Mouse (Mus musculus) hindbrain, embryonic 14.5 days (tissue): ENCODE data around the gene Drd2. TPM values are rescaled to one million over a fixed set of nuclear protein-coding genes. Genes with fewer than 3 reads are reported as not detected.
A peak's percentile ranks its signal among the peaks of the same experiment; 100 is the strongest.

Experiments
- ATAC-seq: fragments of 200-750 bp; cut with Nextera tagmentation; 2 replicates; pipeline ENCODE4 v1.8.0; 2017; ENCODE audit warnings: moderate number of reproducible peaks, mild to moderate bottlenecking, moderate TSS enrichment, moderate library complexity; ENCODE audit not compliant: low FRiP score
- DNase-seq: peaks from one replicate; pipeline ENCODE4 v3.0.0-alpha.2; 2015; ENCODE audit warnings: low spot score
- H3K27ac ChIP-seq: fragments of 300-500 bp; sonication (generic); 2 replicates; pipeline ENCODE4 v1.5.1; 2014; ENCODE audit warnings: mild to moderate bottlenecking, moderate library complexity
- H3K27me3 ChIP-seq: fragments of 300-500 bp; sonication (generic); 2 replicates; pipeline ENCODE4 v1.6.1; 2014; ENCODE audit warnings: mild to moderate bottlenecking, low read length, mixed read lengths; ENCODE audit not compliant: control insufficient read depth, insufficient read depth
- H3K36me3 ChIP-seq: fragments of 300-500 bp; sonication (generic); replicated peaks from 2 replicates; pipeline ENCODE4 v1.6.1; 2014; ENCODE audit not compliant: control insufficient read depth, insufficient read depth
- H3K4me1 ChIP-seq: fragments of 300-500 bp; sonication (generic); replicated peaks from 2 replicates; pipeline ENCODE4 v1.6.1; 2014; ENCODE audit warnings: antibody characterized with exemption, low read length, mixed read lengths; ENCODE audit not compliant: control insufficient read depth, insufficient read depth
- H3K4me2 ChIP-seq: fragments of 300-500 bp; sonication (generic); replicated peaks from 2 replicates; pipeline ENCODE4 v1.6.1; 2014; ENCODE audit warnings: mild to moderate bottlenecking, moderate library complexity
- H3K4me3 ChIP-seq: fragments of 300-500 bp; sonication (generic); replicated peaks from 2 replicates; pipeline ENCODE4 v1.5.1; 2014; ENCODE audit warnings: mild to moderate bottlenecking, low read length
- H3K9ac ChIP-seq: fragments of 300-500 bp; sonication (generic); 2 replicates; pipeline ENCODE4 v1.6.1; 2014
- H3K9me3 ChIP-seq: fragments of 300-500 bp; sonication (generic); 2 replicates; pipeline ENCODE4 v1.6.1; 2016; ENCODE audit warnings: low read length; ENCODE audit not compliant: control insufficient read depth
- WGBS: fragments of 180-500 bp; shearing (Covaris S2); extraction: QIAGEN DNeasy Blood & Tissue Kit; methylation state at CpG from one replicate; pipeline ENCODE4 v1.1.7; 2014; 5-methylcytosine and 5-hydroxymethylcytosine counted together
- polyA plus RNA-seq: library from polyadenylated mRNA; unstranded; fragments of >200 nt; fragmentation: Nextera tagmentation; extraction: Ambion mirVana; gene quantifications from 2 replicates; pipeline ENCODE4 v1.2.1, GENCODE M21; 2014

The Drd2 gene
- polyA plus RNA-seq, 1 experiment from 2014 or later = 5.1 TPM

DNA sequence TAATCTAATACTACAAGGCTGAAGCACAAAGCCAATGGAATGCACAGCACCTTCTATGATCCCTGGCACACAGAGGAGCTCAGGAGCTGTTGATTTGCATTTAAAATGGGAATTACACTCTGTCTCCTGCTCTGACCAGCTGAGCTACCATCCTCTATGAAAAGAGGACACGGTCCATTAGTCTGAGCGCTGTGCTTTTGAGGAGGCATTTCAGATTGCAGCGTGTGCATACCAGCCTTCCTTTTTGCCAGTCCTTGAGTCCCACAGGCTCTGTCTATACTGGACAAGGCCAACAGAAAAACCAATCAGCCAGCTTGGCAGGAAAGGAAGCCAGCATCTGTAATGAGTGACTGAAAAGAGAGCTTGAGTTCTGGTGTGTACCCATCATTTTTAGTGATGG lies 43.6 kb downstream of the Drd2 start:
- no peaks in the 10 kb centered on the region for H3K4me1 ChIP-seq
- H3K4me3 ChIP-seq = no peak overlapping the region
- no peak overlapping the region for H3K4me2 ChIP-seq
- no peaks in the 10 kb centered on the region for H3K9me3 ChIP-seq
- no peaks in the 10 kb centered on the region for H3K36me3 ChIP-seq
- DNase-seq (no peak), ATAC-seq (peak; percentile 46; the same call in 1 of the 2 replicates)
- H3K27me3 ChIP-seq = no peaks in the 10 kb centered on the region
- no peak overlapping the region for H3K9ac ChIP-seq
- H3K27ac ChIP-seq = peak overlapping the region; percentile 15; the same call in 1 of the 2 replicates
- 19% methylated on average over 3 of the region's 3 CpGs for WGBS

DNA sequence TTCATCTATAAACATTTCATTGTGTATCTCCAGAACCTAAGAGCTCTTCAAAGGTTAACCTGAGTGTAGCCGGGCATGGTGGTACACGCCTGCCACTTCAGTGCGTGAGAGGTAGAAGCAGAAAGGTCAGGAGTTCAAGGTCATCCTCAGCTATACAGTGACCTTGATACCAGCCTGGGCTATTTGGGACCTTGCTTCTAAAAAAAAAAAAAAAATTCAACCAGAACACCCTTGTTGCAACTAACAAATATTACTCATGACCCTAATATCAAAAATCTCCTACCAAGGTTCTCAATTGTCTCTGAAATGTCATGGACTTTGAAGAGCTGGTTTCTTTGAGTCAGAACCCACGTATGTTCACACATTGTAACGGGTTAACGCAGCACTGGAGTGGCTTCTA lies 44.4 kb downstream of the Drd2 start:
- Histone ChIP-seq H3K36me3 (no peaks in the 10 kb centered on the region), H3K27me3 (no peaks in the 10 kb centered on the region), H3K4me3 (no peak overlapping the region), H3K27ac (no peak overlapping the region), H3K9me3 (no peaks in the 10 kb centered on the region), H3K4me2 (no peak overlapping the region), H3K4me1 (no peaks in the 10 kb centered on the region), H3K9ac (no peak overlapping the region)
- ATAC-seq = no peak
- no peak for DNase-seq
- 91% methylated on average over 6 of the region's 6 CpGs for WGBS

DNA sequence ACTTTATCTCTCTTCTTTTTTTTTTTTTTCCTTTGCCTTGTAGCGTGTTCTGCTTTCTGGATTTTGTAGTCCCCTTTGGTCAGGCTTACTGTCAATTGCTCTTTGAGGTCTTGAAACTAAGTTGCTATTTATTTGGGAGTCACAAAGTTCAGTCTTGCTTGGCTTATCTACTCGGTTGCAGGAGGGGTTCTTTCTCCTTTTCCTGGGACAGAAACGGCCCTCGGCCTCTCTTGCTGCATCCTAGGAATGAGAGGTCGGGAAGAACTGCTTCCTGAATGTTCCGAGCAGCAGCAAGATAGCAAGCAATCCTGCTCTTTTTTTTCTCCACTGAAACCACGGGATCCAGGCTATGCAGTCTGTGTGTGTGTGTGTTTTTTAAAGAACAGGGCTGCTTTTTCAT lies 44.9 kb downstream of the Drd2 start:
- H3K9me3 ChIP-seq = no peaks in the 10 kb centered on the region
- H3K4me3 ChIP-seq = no peak overlapping the region
- H3K4me1 ChIP-seq = no peaks in the 10 kb centered on the region
- H3K27ac ChIP-seq = no peak overlapping the region
- no peak for DNase-seq
- no peaks in the 10 kb centered on the region for H3K27me3 ChIP-seq
- no peak for ATAC-seq
- H3K4me2 ChIP-seq = no peak overlapping the region
- no peaks in the 10 kb centered on the region for H3K36me3 ChIP-seq
- H3K9ac ChIP-seq = no peak overlapping the region
- 64% methylated on average over 7 of the region's 7 CpGs for WGBS

DNA sequence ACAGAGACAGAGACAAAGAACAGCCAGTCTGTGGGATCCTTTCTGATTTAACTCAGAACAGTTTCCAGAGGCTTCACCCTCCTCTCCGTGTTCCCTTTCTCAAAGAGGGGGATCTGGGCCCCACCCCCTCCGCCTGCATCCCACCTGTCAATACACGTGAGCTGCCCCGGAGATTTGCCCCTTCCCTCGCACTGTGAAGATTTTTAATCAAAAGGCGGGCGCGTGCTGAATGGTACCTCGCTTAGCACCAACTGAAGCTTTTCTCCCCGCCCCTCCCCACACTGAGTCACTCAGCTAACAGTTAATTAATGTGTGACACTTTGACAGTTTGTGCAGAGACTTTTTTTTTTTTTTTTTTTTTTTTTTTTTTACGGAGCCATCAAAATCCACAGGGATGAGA lies 45.7 kb downstream of the Drd2 start:
- Histone ChIP-seq H3K36me3 (no peaks in the 10 kb centered on the region), H3K4me2 (no peak overlapping the region), H3K4me3 (no peak overlapping the region), H3K27ac (no peak overlapping the region), H3K27me3 (no peaks in the 10 kb centered on the region), H3K9me3 (no peaks in the 10 kb centered on the region), H3K9ac (no peak overlapping the region), H3K4me1 (no peaks in the 10 kb centered on the region)
- DNase-seq = no peak
- WGBS = 37% methylated on average over 11 of the region's 11 CpGs
- ATAC-seq = peak; percentile 27; the same call in 1 of the 2 replicates

- no peak overlapping the region for H3K4me2 ChIP-seq
- H3K27ac ChIP-seq = no peak overlapping the region
- H3K9ac ChIP-seq = no peak overlapping the region
- no peaks in the 10 kb centered on the region for H3K9me3 ChIP-seq
- H3K36me3 ChIP-seq = no peaks in the 10 kb centered on the region
- H3K27me3 ChIP-seq = no peaks in the 10 kb centered on the region
- H3K4me1 ChIP-seq = no peaks in the 10 kb centered on the region
- no peak for ATAC-seq
- H3K4me3 ChIP-seq = no peak overlapping the region
- no peak for DNase-seq
- WGBS = 70% methylated on average over 2 of the region's 2 CpGs
Measured at GRCm38 (mm10) chr9:49392242-49392641, 51.8 kb downstream of the Drd2 start.

DNA sequence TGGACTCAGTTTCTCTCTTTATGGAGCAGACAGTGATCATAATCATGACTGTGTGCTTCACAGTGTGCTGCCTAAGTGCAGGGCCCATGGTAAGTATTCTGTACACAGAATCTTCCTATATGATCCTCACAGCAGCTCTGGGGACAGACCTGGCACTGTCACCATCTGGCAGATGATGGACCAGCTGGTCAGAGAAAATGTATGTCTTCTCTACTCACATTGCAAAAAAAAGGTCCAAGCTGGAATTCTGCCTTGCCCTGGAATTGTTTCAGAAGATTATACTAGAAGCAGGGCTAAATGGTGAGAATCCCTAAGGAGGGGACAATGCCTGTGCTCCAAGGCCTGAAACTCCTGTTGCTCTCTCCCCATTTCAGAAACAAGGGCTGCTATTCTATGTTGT lies 55.6 kb downstream of the Drd2 start:
- no peaks in the 10 kb centered on the region for H3K9me3 ChIP-seq
- no peak overlapping the region for H3K9ac ChIP-seq
- ATAC-seq (no peak), DNase-seq (no peak)
- H3K4me1 ChIP-seq = no peaks in the 10 kb centered on the region
- H3K36me3 ChIP-seq = no peaks in the 10 kb centered on the region
- no peaks in the 10 kb centered on the region for H3K27me3 ChIP-seq
- H3K4me3 ChIP-seq = no peak overlapping the region
- H3K27ac ChIP-seq = no peak overlapping the region
- no peak overlapping the region for H3K4me2 ChIP-seq

GRCm38 (mm10) chr9:49403711-49404110 lies 63.3 kb downstream of the Drd2 start:
- Histone ChIP-seq H3K4me3 (no peak overlapping the region), H3K9me3 (no peaks in the 10 kb centered on the region), H3K9ac (no peak overlapping the region), H3K4me2 (no peak overlapping the region), H3K4me1 (no peaks in the 10 kb centered on the region), H3K27ac (no peak overlapping the region), H3K27me3 (no peaks in the 10 kb centered on the region), H3K36me3 (no peaks in the 10 kb centered on the region)
- ATAC-seq = no peak
- 76% methylated on average over 2 of the region's 2 CpGs for WGBS
- no peak for DNase-seq

GRCm38 (mm10) chr9:49407028-49407427 lies 66.6 kb downstream of the Drd2 start:
- ATAC-seq (no peak), DNase-seq (no peak)
- no peaks in the 10 kb centered on the region for H3K9me3 ChIP-seq
- no peak overlapping the region for H3K4me3 ChIP-seq
- H3K27me3 ChIP-seq = no peaks in the 10 kb centered on the region
- no peaks in the 10 kb centered on the region for H3K36me3 ChIP-seq
- H3K4me1 ChIP-seq = no peaks in the 10 kb centered on the region
- no peak overlapping the region for H3K27ac ChIP-seq
- H3K4me2 ChIP-seq = no peak overlapping the region
- no peak overlapping the region for H3K9ac ChIP-seq
- 90% methylated on average over 5 of the region's 5 CpGs for WGBS

DNA sequence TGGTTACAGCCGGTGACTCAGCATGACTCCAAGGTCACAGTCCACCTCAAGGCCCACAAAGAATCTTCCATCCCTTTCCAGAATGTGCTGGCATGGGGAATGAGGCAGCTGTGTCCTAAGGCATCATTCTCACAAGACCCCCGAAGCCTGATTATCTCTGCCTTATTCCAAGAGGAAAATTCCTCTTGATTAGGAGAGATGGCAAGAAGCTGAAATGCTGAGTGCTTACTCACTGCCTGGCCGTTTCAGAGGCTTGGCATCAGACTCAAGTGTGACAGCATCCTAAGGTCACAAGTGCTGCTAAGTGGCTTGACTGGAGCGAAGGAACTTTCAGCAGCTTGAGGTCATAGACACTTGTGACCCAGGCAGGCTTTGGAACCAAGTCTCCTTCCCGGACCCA lies 70.2 kb downstream of the Drd2 start:
- no peak overlapping the region for H3K4me2 ChIP-seq
- no peaks in the 10 kb centered on the region for H3K4me1 ChIP-seq
- no peak overlapping the region for H3K27ac ChIP-seq
- H3K4me3 ChIP-seq = no peak overlapping the region
- WGBS = 91% methylated on average over 5 of the region's 5 CpGs
- DNase-seq = no peak
- H3K36me3 ChIP-seq = no peaks in the 10 kb centered on the region
- no peaks in the 10 kb centered on the region for H3K27me3 ChIP-seq
- H3K9me3 ChIP-seq = no peaks in the 10 kb centered on the region
- H3K9ac ChIP-seq = no peak overlapping the region
- ATAC-seq = no peak

- H3K36me3 ChIP-seq = no peaks in the 10 kb centered on the region
- H3K27me3 ChIP-seq = no peaks in the 10 kb centered on the region
- no peak overlapping the region for H3K9ac ChIP-seq
- no peak overlapping the region for H3K4me3 ChIP-seq
- H3K4me1 ChIP-seq = no peaks in the 10 kb centered on the region
- no peaks in the 10 kb centered on the region for H3K9me3 ChIP-seq
- 96% methylated on average over 5 of the region's 5 CpGs for WGBS
- no peak overlapping the region for H3K27ac ChIP-seq
- no peak for DNase-seq
- ATAC-seq = no peak
- no peak overlapping the region for H3K4me2 ChIP-seq
Measured at GRCm38 (mm10) chr9:49423866-49424265, 83.4 kb downstream of the Drd2 start.
